Mouse (Mus musculus) right cerebral cortex, adult 18-20 months (tissue): Measurements from ENCODE around the gene Bcar3.
A peak's percentile ranks its signal among the peaks of the same experiment; 100 is the strongest.

Experiments
- DNase-seq: peaks from one replicate; pipeline ENCODE4 v3.0.0; 2022; ENCODE audit warnings: mixed read lengths

Gene Bcar3

GRCm38 (mm10) chr3:122460848-122461511 lies 167.0 kb downstream of the Bcar3 start:
- DNase-seq: no peak

GRCm38 (mm10) chr3:122461512-122461881 lies 167.6 kb downstream of the Bcar3 start:
- no peak for DNase-seq

GRCm38 (mm10) chr3:122461932-122462871 lies 168.3 kb downstream of the Bcar3 start:
- no peak for DNase-seq

- DNase-seq: no peak
These were observed 169.2 kb downstream of the Bcar3 start for GRCm38 (mm10) chr3:122463166-122463565.

GRCm38 (mm10) chr3:122466100-122466730 lies 172.3 kb downstream of the Bcar3 start:
- no peak for DNase-seq

GRCm38 (mm10) chr3:122467977-122468376 lies 174.0 kb downstream of the Bcar3 start:
- no peak for DNase-seq

GRCm38 (mm10) chr3:122470326-122471016 lies 176.5 kb downstream of the Bcar3 start:
- no peak for DNase-seq

- DNase-seq: no peak
These were observed 177.2 kb downstream of the Bcar3 start for GRCm38 (mm10) chr3:122471017-122471721.

- DNase-seq: no peak
These were observed 178.5 kb downstream of the Bcar3 start for GRCm38 (mm10) chr3:122472412-122472811.

- no peak for DNase-seq
These were observed 179.6 kb downstream of the Bcar3 start for GRCm38 (mm10) chr3:122473523-122474034.

GRCm38 (mm10) chr3:122474067-122474466 lies 180.1 kb downstream of the Bcar3 start:
- DNase-seq: no peak

GRCm38 (mm10) chr3:122474796-122475195 lies 180.9 kb downstream of the Bcar3 start:
- DNase-seq: no peak

GRCm38 (mm10) chr3:122475735-122476134 lies 181.8 kb downstream of the Bcar3 start:
- no peak for DNase-seq

- DNase-seq: no peak
These were observed 182.7 kb downstream of the Bcar3 start for GRCm38 (mm10) chr3:122476656-122477055.

- no peak for DNase-seq
These were observed 183.6 kb downstream of the Bcar3 start for GRCm38 (mm10) chr3:122477541-122477940.

- peak; percentile 73 for DNase-seq
These were observed 184.8 kb downstream of the Bcar3 start for GRCm38 (mm10) chr3:122478735-122479134.

- peak; percentile 68 for DNase-seq
These were observed 186.2 kb downstream of the Bcar3 start for GRCm38 (mm10) chr3:122480065-122480675.

GRCm38 (mm10) chr3:122480986-122481385 lies 187.1 kb downstream of the Bcar3 start:
- no peak for DNase-seq

- no peak for DNase-seq
These were observed 188.2 kb downstream of the Bcar3 start for GRCm38 (mm10) chr3:122481891-122482739.

- no peak for DNase-seq
These were observed 189.3 kb downstream of the Bcar3 start for GRCm38 (mm10) chr3:122483066-122483782.
